Mouse (Mus musculus) induced T-regulatory cell, adult 2 months (primary cell): ENCODE measurements around the gene Plb1.

Source experiments
- DNase-seq: peaks from one replicate; pipeline ENCODE4 v3.0.0-alpha.2; 2012; ENCODE audit warnings: low read depth

Gene Plb1

GRCm38 (mm10) chr5:32395101-32395892 is 162.8 kb downstream of the Plb1 start:
- no peak for DNase-seq

- no peak for DNase-seq
Measured at GRCm38 (mm10) chr5:32397719-32398118, 165.2 kb downstream of the Plb1 start.

GRCm38 (mm10) chr5:32400926-32401325 is 168.4 kb downstream of the Plb1 start:
- no peak for DNase-seq

- DNase-seq, result no peak
Measured at GRCm38 (mm10) chr5:32403082-32403953, 170.8 kb downstream of the Plb1 start.

GRCm38 (mm10) chr5:32405199-32405855 is 172.8 kb downstream of the Plb1 start:
- DNase-seq, result no peak

GRCm38 (mm10) chr5:32408771-32409170 is 176.3 kb downstream of the Plb1 start:
- no peak for DNase-seq

GRCm38 (mm10) chr5:32409747-32410146 is 177.2 kb downstream of the Plb1 start:
- DNase-seq, result no peak

GRCm38 (mm10) chr5:32410954-32411688 is 178.6 kb downstream of the Plb1 start:
- no peak for DNase-seq

- DNase-seq, result no peak
Measured at GRCm38 (mm10) chr5:32412186-32412950, 179.9 kb downstream of the Plb1 start.

GRCm38 (mm10) chr5:32413083-32413482 is 180.6 kb downstream of the Plb1 start:
- DNase-seq, result no peak

GRCm38 (mm10) chr5:32413569-32413968 is 181.1 kb downstream of the Plb1 start:
- DNase-seq, result no peak

GRCm38 (mm10) chr5:32414461-32414985 is 182.0 kb downstream of the Plb1 start:
- DNase-seq, result no peak

- no peak for DNase-seq
Measured at GRCm38 (mm10) chr5:32415554-32415953, 183.0 kb downstream of the Plb1 start.
